In the genomic region with DNA sequence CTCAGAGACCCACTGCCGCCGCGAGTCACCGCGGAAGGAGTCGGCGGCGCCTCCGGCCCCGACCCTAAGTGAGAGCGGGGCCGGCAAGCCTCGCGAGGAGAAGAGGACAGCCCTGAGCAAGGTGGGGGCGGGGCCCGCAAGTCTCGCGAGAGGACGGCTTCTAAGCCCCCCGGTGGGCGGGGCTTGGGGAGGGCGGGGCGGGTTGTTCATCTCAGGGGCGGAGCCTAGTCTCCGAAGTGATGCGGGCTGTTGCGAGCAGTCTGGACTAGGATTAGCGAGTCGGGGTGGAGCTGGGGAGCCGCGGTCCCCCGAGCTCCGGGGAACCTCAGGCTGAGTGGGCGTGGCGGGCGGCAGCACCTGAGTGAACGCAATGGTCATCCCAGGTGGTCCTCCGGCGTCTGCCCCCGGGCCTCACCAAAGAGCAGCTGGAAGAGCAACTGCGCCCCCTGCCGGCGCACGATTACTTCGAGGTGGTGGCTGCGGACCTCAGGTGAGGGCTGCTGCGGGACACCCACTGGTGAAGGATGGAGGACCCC, we compare ENCODE assay signal across 8 mouse cellular contexts. TPM values are rescaled to one million over a fixed set of nuclear protein-coding genes. Genes with fewer than 3 reads are reported as not detected.
DNase-seq lines count a peak whose midpoint lies in the region; ATAC-seq lines count a peak whose summit lies in the region.

No protein-coding gene starts in this region.

- H3K9me3 ChIP-seq in hindbrain, embryonic 15.5 days, result no peaks in the 10 kb centered on the region

- 0% methylated on average over 43 of the region's 47 CpGs for WGBS in hindbrain, embryonic 15.5 days

- H3K27ac ChIP-seq in hindbrain, embryonic 15.5 days (replicated peaks), result peak overlapping the region; percentile 100

- H3K4me2 ChIP-seq in hindbrain, embryonic 15.5 days, result peak overlapping the region; percentile 84

- peaks cover 15% of the 10 kb centered on the region for H3K4me1 ChIP-seq in hindbrain, embryonic 15.5 days (replicated peaks)

- H3K36me3 ChIP-seq in hindbrain, embryonic 15.5 days, result peaks cover 34% of the 10 kb centered on the region

- H3K9ac ChIP-seq in hindbrain, embryonic 15.5 days, result peak overlapping the region; percentile 94

- H3K27me3 ChIP-seq in hindbrain, embryonic 15.5 days, result no peaks in the 10 kb centered on the region

- ATAC-seq in hindbrain, embryonic 15.5 days (ENCODE audit: low FRiP score, low read depth), result peak; percentile 97

- DNase-seq in R1 (ENCODE audit: low read depth, low spot score), result peak; percentile 96
- DNase-seq in cerebellum, postnatal 25 days, result peak; percentile 98 to 99
- DNase-seq in frontal cortex, postnatal 36 days (ENCODE audit: low spot score in 2 of 2), result peak; percentile 92 to 94
- DNase-seq in left cerebral cortex, adult 11 months (ENCODE audit: low spot score), result peak; percentile 89
- peak; percentile 97 for DNase-seq in lung, postnatal 4 days
- DNase-seq in retina, postnatal 7 days (ENCODE audit: low read depth, low spot score), result peak; percentile 98
- DNase-seq in urinary bladder, adult 2 months (ENCODE audit: low spot score), result peak; percentile 97

- peak overlapping the region; percentile 89 for H3K4me3 ChIP-seq in hindbrain, embryonic 15.5 days

RNA-seq across cellular contexts. Expression of gene Upf3a, which starts 0.4 kb away (rescaled TPM):
- 39.5 and 41.9 TPM in 2 replicates for polyA plus RNA-seq in hindbrain, embryonic 15.5 days (2015; fragmentation: Nextera tagmentation; extraction: Ambion mirVana)
- polyA plus RNA-seq in urinary bladder, adult 2 months (2012; rRNA removed), result 21.3 and 24.7 TPM in 2 replicates

RNA-seq across cellular contexts. Expression of gene Cdc16, which starts 28.4 kb away (rescaled TPM):
- polyA plus RNA-seq in hindbrain, embryonic 15.5 days (2015; fragmentation: Nextera tagmentation; extraction: Ambion mirVana), result 150 and 155 TPM in 2 replicates
- polyA plus RNA-seq in urinary bladder, adult 2 months (2012; rRNA removed), result 62.2 and 65.9 TPM in 2 replicates

RNA-seq across cellular contexts. Expression of gene AF366264, which starts 52.4 kb away (rescaled TPM):
- polyA plus RNA-seq in hindbrain, embryonic 15.5 days (2015; fragmentation: Nextera tagmentation; extraction: Ambion mirVana), result not detected in 2 replicates
- polyA plus RNA-seq in urinary bladder, adult 2 months (2012; rRNA removed), result not detected in 2 replicates

Comparison
In these comparisons a context has a peak if more than half of its experiments do, and no peak if none do; other contexts are left out.
1. Peak in every context shown above with its lines: DNase-seq, ATAC-seq, H3K4me3 ChIP-seq and H3K27ac ChIP-seq.